Mouse (Mus musculus): ENCODE results near the gene Adgrg1. TPM values are rescaled to one million over a fixed set of nuclear protein-coding genes. Genes with fewer than 3 reads are reported as not detected.
A peak's percentile ranks its signal among the peaks of the same experiment; 100 is the strongest.

The Adgrg1 gene
- polyA plus RNA-seq, 1 experiment from 2014 or later: 35.4 TPM

DNA sequence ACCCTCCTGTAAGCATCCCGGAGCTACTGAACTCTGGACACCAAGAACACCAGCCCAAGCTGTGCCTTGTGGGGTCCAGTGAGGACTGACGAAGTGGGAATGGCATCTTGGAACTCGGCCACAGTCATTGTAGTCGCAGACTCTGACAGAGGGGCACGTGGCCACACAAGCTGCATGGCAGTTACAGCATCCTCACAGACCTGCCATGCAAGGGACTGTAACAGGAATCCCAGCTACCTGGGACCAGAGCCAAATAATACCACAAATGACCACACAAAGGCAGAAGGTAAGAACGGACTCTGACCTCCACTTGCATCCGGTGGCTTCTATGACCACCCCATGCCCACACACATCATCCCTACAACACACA lies 20.2 kb upstream of the Adgrg1 start:
- peak overlapping the region; percentile 62 for H3K27ac ChIP-seq (ENCODE audit: low read depth)
- WGBS (ENCODE audit: insufficient replicate concordance): 42% methylated on average over 7 of the region's 7 CpGs
- no peaks in the 10 kb centered on the region for H3K9me3 ChIP-seq (ENCODE audit: low read length)
- H3K27me3 ChIP-seq (ENCODE audit: insufficient read depth, low read length): no peaks in the 10 kb centered on the region
- H3K4me1 ChIP-seq (ENCODE audit: insufficient read depth): peaks cover 15% of the 10 kb centered on the region
- DNase-seq (no peak), ATAC-seq (peak; percentile 30)
- H3K4me3 ChIP-seq (ENCODE audit: low read depth, low read length): no peak overlapping the region
- H3K4me2 ChIP-seq (ENCODE audit: low read depth, low read length): peak overlapping the region; percentile 39; the same call in 1 of the 2 replicates
- no peaks in the 10 kb centered on the region for H3K36me3 ChIP-seq (replicated peaks; ENCODE audit: insufficient read depth, low read length)
- H3K9ac ChIP-seq (replicated peaks): no peak overlapping the region
- no peak for TF ChIP-seq CTCF (IDR thresholded peaks at IDR 0.05; ENCODE audit: low read depth)
- no peak for TF ChIP-seq EP300 (IDR thresholded peaks at IDR 0.05; ENCODE audit: low read depth)

DNA sequence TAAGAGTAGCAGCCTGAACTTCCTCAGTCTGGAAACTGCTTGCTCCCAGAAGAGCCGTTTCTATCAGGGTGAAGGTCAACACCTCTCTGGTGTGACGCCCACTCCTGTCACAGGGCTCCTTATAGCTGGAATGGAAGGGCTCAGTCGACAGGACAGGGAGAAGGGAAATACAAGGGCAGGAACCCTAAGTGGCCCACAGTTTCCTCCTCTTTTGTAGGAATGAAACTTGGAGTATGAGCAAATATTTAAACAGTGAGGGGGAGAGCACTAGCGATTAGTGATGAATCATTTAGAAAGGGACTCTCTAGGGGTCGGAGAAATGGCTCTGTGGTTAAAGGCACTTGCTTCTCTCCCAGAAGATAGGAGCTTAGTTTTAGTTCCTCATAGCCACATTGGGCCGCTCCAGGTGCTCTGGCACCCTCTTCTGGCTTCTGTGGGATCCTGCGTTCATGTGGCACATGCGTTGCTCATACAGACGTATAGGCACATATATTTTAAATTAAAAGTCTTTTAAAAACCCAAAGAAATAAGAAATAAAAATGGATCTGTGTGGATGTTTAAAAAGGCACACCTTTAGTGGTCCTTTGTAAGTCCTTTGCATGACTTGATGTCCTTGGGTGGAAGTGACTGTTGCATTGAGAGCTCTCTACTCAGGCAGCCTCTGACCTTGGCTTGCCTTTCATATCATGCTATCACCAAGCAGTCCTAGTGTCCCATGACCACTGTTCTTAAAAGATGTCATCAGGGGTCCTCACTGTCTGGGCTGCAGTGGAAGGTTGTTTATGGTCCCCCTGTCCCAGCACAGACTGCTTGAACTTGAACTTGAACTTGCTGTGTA lies 19.4 kb upstream of the Adgrg1 start:
- Histone ChIP-seq H3K4me3 (ENCODE audit: low read depth, low read length) (no peak overlapping the region), H3K9ac (replicated peaks) (no peak overlapping the region)

DNA sequence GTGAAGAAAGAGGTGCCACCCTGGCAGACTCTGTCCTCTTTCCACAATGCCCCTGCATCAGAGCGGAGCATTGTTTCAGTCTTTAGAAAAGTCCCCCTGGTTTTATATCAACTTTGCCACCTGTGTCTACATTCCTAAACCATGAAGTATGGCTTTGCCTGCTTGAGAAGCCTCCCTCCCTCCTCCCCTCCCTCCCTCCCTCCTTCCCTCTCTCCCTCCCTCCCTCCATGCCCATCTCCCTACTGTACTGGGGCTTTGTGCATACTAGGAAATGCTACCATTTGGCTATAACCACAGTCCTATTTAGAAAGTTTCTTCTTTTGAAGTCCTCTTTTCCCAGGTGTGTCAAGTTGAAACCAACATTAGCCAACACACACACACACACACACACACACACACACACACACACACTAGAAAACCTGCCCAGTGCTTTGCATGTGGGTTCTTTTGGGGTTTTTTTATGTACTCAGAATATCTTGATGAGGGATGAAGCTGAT lies 18.4 kb upstream of the Adgrg1 start:
- Histone ChIP-seq H3K27me3 (ENCODE audit: insufficient read depth, low read length) (no peaks in the 10 kb centered on the region), H3K4me3 (ENCODE audit: low read depth, low read length) (no peak overlapping the region), H3K9ac (replicated peaks) (no peak overlapping the region), H3K27ac (ENCODE audit: low read depth) (no peak overlapping the region), H3K36me3 (replicated peaks; ENCODE audit: insufficient read depth, low read length) (no peaks in the 10 kb centered on the region), H3K9me3 (ENCODE audit: low read length) (no peaks in the 10 kb centered on the region), H3K4me2 (ENCODE audit: low read depth, low read length) (no peak overlapping the region), H3K4me1 (ENCODE audit: insufficient read depth) (peaks cover 15% of the 10 kb centered on the region)
- DNase-seq (no peak), ATAC-seq (0 out of 2 replicates have a peak, but pooled peaks have one; percentile 9)
- TF ChIP-seq CTCF (IDR thresholded peaks at IDR 0.05; ENCODE audit: low read depth) (no peak), EP300 (IDR thresholded peaks at IDR 0.05; ENCODE audit: low read depth) (no peak)
- WGBS (ENCODE audit: insufficient replicate concordance): 55% methylated on average over 1 of the region's 1 CpGs

More for the DNA sequence above, 19.4 kb upstream of the Adgrg1 start:
- H3K36me3 ChIP-seq (replicated peaks; ENCODE audit: insufficient read depth, low read length): no peaks in the 10 kb centered on the region
- H3K27ac ChIP-seq (ENCODE audit: low read depth): peak overlapping the region; percentile 62
- H3K4me2 ChIP-seq (ENCODE audit: low read depth, low read length): peak overlapping the region; percentile 39; the same call in 1 of the 2 replicates
- ATAC-seq (peak; percentile 79), DNase-seq (peak; percentile 70)
- TF ChIP-seq CTCF (IDR thresholded peaks at IDR 0.05; ENCODE audit: low read depth): peak; percentile 80
- no peak for TF ChIP-seq EP300 (IDR thresholded peaks at IDR 0.05; ENCODE audit: low read depth)
- 2% methylated on average over 9 of the region's 9 CpGs for WGBS (ENCODE audit: insufficient replicate concordance)
- H3K9me3 ChIP-seq (ENCODE audit: low read length): no peaks in the 10 kb centered on the region
- peaks cover 15% of the 10 kb centered on the region for H3K4me1 ChIP-seq (ENCODE audit: insufficient read depth)
- no peaks in the 10 kb centered on the region for H3K27me3 ChIP-seq (ENCODE audit: insufficient read depth, low read length)

DNA sequence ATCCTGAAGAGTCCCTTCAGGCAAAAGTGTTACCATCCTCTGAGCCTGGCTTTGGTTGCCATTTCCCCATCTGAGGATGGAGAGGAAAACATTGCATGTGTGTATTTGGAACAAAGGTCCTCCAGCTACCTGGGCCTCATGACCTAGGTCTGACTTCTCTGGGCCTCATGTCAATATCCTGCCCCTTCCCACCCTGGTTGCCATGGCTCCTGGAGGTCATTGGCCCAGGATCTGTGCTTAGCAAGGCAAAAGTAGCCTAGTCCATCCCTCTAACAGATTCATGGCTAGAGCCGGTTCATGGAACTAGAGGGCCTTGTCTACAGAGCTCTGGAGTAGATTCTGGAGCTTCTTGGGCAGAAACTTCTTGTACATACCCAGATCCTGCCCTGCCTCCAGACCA lies 12.3 kb upstream of the Adgrg1 start:
- 66% methylated on average over 1 of the region's 1 CpGs for WGBS (ENCODE audit: insufficient replicate concordance)
- Histone ChIP-seq H3K9me3 (ENCODE audit: low read length) (no peaks in the 10 kb centered on the region), H3K4me1 (ENCODE audit: insufficient read depth) (peaks cover 48% of the 10 kb centered on the region), H3K27ac (ENCODE audit: low read depth) (peak overlapping the region; percentile 84), H3K4me3 (ENCODE audit: low read depth, low read length) (no peak overlapping the region), H3K4me2 (ENCODE audit: low read depth, low read length) (no peak overlapping the region), H3K9ac (replicated peaks) (no peak overlapping the region), H3K27me3 (ENCODE audit: insufficient read depth, low read length) (no peaks in the 10 kb centered on the region), H3K36me3 (replicated peaks; ENCODE audit: insufficient read depth, low read length) (no peaks in the 10 kb centered on the region)
- 0 out of 2 replicates have a peak, but pooled peaks have one; percentile 18 for TF ChIP-seq EP300 (IDR thresholded peaks at IDR 0.05; ENCODE audit: low read depth)
- TF ChIP-seq CTCF (IDR thresholded peaks at IDR 0.05; ENCODE audit: low read depth): no peak
- peak; percentile 73 for DNase-seq
- peak; percentile 87 for ATAC-seq

DNA sequence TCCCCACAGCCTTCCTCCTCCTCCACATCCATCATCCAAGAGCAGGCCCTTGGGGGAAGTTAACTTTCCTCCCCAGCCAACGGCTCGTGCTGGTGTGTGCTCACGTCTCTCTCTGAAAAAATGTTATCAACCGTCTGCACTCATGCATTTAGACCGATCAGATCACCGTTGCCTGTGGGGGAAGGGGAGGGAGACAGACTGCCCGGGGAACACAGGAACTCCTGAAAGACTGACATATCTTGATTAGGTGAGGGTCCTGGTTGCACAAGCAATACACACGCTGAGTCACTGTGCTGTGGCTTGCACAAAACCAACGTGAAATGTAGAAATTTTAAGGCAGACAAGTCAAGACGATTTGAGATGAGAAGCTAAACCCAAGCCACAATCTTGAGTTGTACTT lies 9.7 kb upstream of the Adgrg1 start:
- Histone ChIP-seq H3K4me1 (ENCODE audit: insufficient read depth) (peaks cover 58% of the 10 kb centered on the region), H3K27me3 (ENCODE audit: insufficient read depth, low read length) (no peaks in the 10 kb centered on the region), H3K27ac (ENCODE audit: low read depth) (peak overlapping the region; percentile 82), H3K9me3 (ENCODE audit: low read length) (no peaks in the 10 kb centered on the region), H3K4me3 (ENCODE audit: low read depth, low read length) (0 out of 2 replicates have a peak overlapping the region, but pooled peaks have one; percentile 0), H3K4me2 (ENCODE audit: low read depth, low read length) (peak overlapping the region; percentile 55), H3K9ac (replicated peaks) (peak overlapping the region; percentile 24; the same call in 1 of the 2 replicates), H3K36me3 (replicated peaks; ENCODE audit: insufficient read depth, low read length) (no peaks in the 10 kb centered on the region)
- WGBS (ENCODE audit: insufficient replicate concordance): 3% methylated on average over 10 of the region's 10 CpGs
- TF ChIP-seq EP300 (IDR thresholded peaks at IDR 0.05; ENCODE audit: low read depth) (peak; percentile 98), CTCF (IDR thresholded peaks at IDR 0.05; ENCODE audit: low read depth) (no peak)
- ATAC-seq (peak; percentile 81), DNase-seq (peak; percentile 74)

DNA sequence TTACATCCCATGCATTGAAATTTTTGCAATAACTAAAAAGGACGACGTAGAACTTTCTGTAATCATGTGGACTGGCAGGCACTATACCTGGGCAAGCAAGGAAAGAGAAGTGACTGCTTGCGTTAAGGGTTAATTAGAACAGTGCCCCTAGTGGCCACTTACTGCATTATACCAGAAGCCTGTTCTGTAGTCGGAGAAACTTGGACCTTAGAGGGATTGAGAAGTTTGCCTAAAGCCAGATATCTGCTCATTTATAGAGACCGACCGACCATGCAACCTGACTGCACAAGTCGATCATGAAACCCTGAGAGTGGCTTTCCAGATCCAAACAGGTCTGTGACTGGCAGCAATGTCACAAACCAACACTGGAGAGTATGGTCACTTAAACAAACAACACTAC lies 8.0 kb upstream of the Adgrg1 start:
- Histone ChIP-seq H3K4me3 (ENCODE audit: low read depth, low read length) (no peak overlapping the region), H3K4me2 (ENCODE audit: low read depth, low read length) (no peak overlapping the region), H3K36me3 (replicated peaks; ENCODE audit: insufficient read depth, low read length) (no peaks in the 10 kb centered on the region), H3K27me3 (ENCODE audit: insufficient read depth, low read length) (no peaks in the 10 kb centered on the region), H3K9ac (replicated peaks) (no peak overlapping the region), H3K9me3 (ENCODE audit: low read length) (no peaks in the 10 kb centered on the region), H3K4me1 (ENCODE audit: insufficient read depth) (peaks cover 57% of the 10 kb centered on the region), H3K27ac (ENCODE audit: low read depth) (peak overlapping the region; percentile 61)
- ATAC-seq (no peak), DNase-seq (peak; percentile 72)
- TF ChIP-seq CTCF (IDR thresholded peaks at IDR 0.05; ENCODE audit: low read depth): peak; percentile 93
- no peak for TF ChIP-seq EP300 (IDR thresholded peaks at IDR 0.05; ENCODE audit: low read depth)
- 10% methylated on average over 7 of the region's 7 CpGs for WGBS (ENCODE audit: insufficient replicate concordance)

Measured in liver, postnatal 0 days (tissue).